Mouse (Mus musculus) MEL (cell line): ENCODE measurements around the gene Gramd2.

ENCODE experiments used
- CHD2 ChIP-seq: IDR thresholded peaks from 2 replicates; pipeline ENCODE4 v1.6.1; 2011; ENCODE audit warnings: low read length, improper control_type of control experiment
- CTCF ChIP-seq, 3 experiments: IDR thresholded peaks in 2 of 3; conservative IDR thresholded peaks in 1 of 3; 2 replicates each; pipeline ENCODE4 v1.5.1; 2011 to 2012; ENCODE audit warnings: low read length in 3 of 3, low read depth in 2 of 3, mild to moderate bottlenecking in 2 of 3, improper control_type of control experiment in 1 of 3, inconsistent platforms in 1 of 3, mixed read lengths in 1 of 3, moderate library complexity in 1 of 3; ENCODE audit not compliant: control insufficient read depth in 1 of 3, insufficient read depth in 1 of 3, poor library complexity in 1 of 3, severe bottlenecking in 1 of 3
- EP300 ChIP-seq, 2 experiments: IDR thresholded peaks; 2 replicates each; pipeline ENCODE4 v1.6.1; 2011; ENCODE audit warnings: improper control_type of control experiment in 2 of 2, low read length in 2 of 2, low read depth in 1 of 2, mild to moderate bottlenecking in 1 of 2
- MAFK ChIP-seq: IDR thresholded peaks from 2 replicates; pipeline ENCODE4 v1.6.1; 2011; ENCODE audit warnings: low read depth, mild to moderate bottlenecking, low read length, improper control_type of control experiment, borderline replicate concordance
- MAX ChIP-seq: IDR thresholded peaks from 2 replicates; pipeline ENCODE4 v1.6.1; 2011; ENCODE audit warnings: low read length, improper control_type of control experiment
- POLR2A ChIP-seq, 2 experiments: IDR thresholded peaks; 2 replicates each; pipeline ENCODE4 v1.6.1; 2011 to 2012; ENCODE audit warnings: low read length in 2 of 2, mild to moderate bottlenecking in 2 of 2, control low read depth in 1 of 2, improper control_type of control experiment in 1 of 2, low read depth in 1 of 2, moderate library complexity in 1 of 2; ENCODE audit not compliant: control insufficient read depth in 1 of 2, insufficient read depth in 1 of 2, poor library complexity in 1 of 2
- SIN3A ChIP-seq: IDR thresholded peaks from 2 replicates; pipeline ENCODE4 v1.6.1; 2012; ENCODE audit warnings: low read length, improper control_type of control experiment, inconsistent platforms
- SMC3 ChIP-seq: IDR thresholded peaks from 2 replicates; pipeline ENCODE4 v1.6.1; 2011; ENCODE audit warnings: low read depth, low read length, improper control_type of control experiment
- USF1 ChIP-seq: IDR thresholded peaks from 2 replicates; pipeline ENCODE4 v1.6.1; 2014; ENCODE audit warnings: low read depth, mild to moderate bottlenecking, inconsistent platforms, low read length, improper control_type of control experiment, moderate library complexity
- ZNF384 ChIP-seq: IDR thresholded peaks from 2 replicates; pipeline ENCODE4 v1.6.1; 2012; ENCODE audit warnings: low read depth, mild to moderate bottlenecking, inconsistent platforms, low read length, improper control_type of control experiment

GRCm38 (mm10) chr9:59666016-59666415 lies 13.9 kb upstream of the Gramd2 start:
- no peak for TF ChIP-seq ZNF384
- no peak for TF ChIP-seq POLR2A (IDR thresholded peaks at IDR 0.05; ENCODE audit: control insufficient read depth in 1 of 2, insufficient read depth in 1 of 2, low read depth in 1 of 2, low read length in 2 of 2, poor library complexity in 1 of 2)
- TF ChIP-seq CTCF (IDR thresholded peaks at IDR 0.05 in 2 of 3, conservative IDR thresholded peaks at IDR 0.05 in 1 of 3; ENCODE audit: control insufficient read depth in 1 of 3, insufficient read depth in 1 of 3, low read depth in 2 of 3, low read length in 3 of 3, poor library complexity in 1 of 3, severe bottlenecking in 1 of 3): no peak
- no peak for TF ChIP-seq CHD2
- TF ChIP-seq EP300 (IDR thresholded peaks at IDR 0.05; ENCODE audit: low read depth in 1 of 2, low read length in 2 of 2): no peak
- no peak for TF ChIP-seq SIN3A
- TF ChIP-seq USF1: no peak
- no peak for TF ChIP-seq MAFK
- no peak for TF ChIP-seq MAX
- no peak for TF ChIP-seq SMC3
